Mouse (Mus musculus): ENCODE data around the gene Mgat3. TPM values are rescaled to one million over a fixed set of nuclear protein-coding genes. Genes with fewer than 3 reads are reported as not detected.

Mgat3 gene
- polyA plus RNA-seq, 2 experiments: 0.33 to 0.95 TPM

DNA sequence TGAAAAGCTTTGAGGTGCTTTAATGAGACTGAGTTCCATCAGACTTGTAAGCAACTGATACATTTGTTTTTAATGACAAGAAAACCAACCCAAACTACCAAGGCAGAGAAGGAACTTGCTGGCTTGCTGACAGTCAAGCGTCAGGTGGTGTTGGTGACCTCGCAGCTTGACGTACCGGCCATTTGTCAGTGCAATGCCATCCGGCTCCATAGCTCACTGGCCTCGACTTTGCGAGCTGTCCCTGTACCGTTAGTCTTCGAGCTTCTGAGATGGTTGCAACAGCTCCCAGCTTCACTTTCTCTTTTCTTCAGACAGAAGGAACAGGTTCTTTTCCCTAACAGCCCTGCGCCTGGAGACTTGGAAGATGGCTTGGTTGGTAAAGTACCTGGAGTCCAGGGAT, 44.0 kb downstream of the Mgat3 start:
- no peak overlapping the region for H3K9ac ChIP-seq (replicated peaks)
- H3K36me3 ChIP-seq (replicated peaks; ENCODE audit: control insufficient read depth, insufficient read depth, low read depth): no peaks in the 10 kb centered on the region
- TF ChIP-seq CTCF (IDR thresholded peaks at IDR 0.05; ENCODE audit: low read depth) (no peak), EP300 (IDR thresholded peaks at IDR 0.05; ENCODE audit: low read depth) (no peak)
- H3K27ac ChIP-seq: no peak overlapping the region
- no peaks in the 10 kb centered on the region for H3K27me3 ChIP-seq (ENCODE audit: control insufficient read depth, insufficient read depth, low read length)
- peaks cover 0 to 12% of the 10 kb centered on the region in 2 experiments; a peak in 2 of 4 replicates for H3K4me1 ChIP-seq (replicated peaks; ENCODE audit: control insufficient read depth in 2 of 2, insufficient read depth in 2 of 2, low read length in 1 of 2)
- ATAC-seq (ENCODE audit: insufficient read depth) (no peak), DNase-seq (ENCODE audit: low read depth in 3 of 3, low spot score in 3 of 3) (no peak)
- no peaks in the 10 kb centered on the region for H3K9me3 ChIP-seq (ENCODE audit: control insufficient read depth, low read length)
- no peak overlapping the region for H3K4me3 ChIP-seq (ENCODE audit: insufficient read depth in 1 of 2, low read depth in 2 of 2, low read length in 2 of 2)
- WGBS (ENCODE audit: insufficient replicate concordance): 69% methylated on average over 10 of the region's 10 CpGs
- no peak overlapping the region for H3K4me2 ChIP-seq (ENCODE audit: low read depth)

DNA sequence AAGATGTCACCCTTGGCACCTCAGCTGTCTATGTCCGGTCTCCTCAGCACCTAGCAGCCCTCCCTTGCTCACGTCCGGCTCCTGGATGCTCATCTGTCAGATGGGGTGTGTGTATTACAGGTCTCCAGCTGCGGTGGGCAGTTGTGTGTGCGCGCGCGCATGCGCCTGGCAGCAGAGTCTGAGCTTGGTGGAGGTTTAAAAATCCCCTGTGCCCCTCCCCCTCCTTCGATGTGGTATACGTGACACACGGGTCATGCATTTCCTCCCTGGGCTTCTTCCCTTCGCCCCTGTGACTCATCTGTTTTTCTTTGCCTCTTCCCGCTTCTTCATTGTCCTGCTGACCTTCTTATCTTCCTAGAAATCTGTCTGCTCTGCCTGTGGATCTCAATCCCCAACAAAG, 45.7 kb downstream of the Mgat3 start:
- 7% methylated on average over 14 of the region's 14 CpGs for WGBS (ENCODE audit: insufficient replicate concordance)
- Histone ChIP-seq H3K9me3 (ENCODE audit: control insufficient read depth, low read length) (no peaks in the 10 kb centered on the region), H3K27me3 (ENCODE audit: control insufficient read depth, insufficient read depth, low read length) (no peaks in the 10 kb centered on the region), H3K9ac (replicated peaks) (no peak overlapping the region), H3K27ac (no peak overlapping the region), H3K4me1 (replicated peaks; ENCODE audit: control insufficient read depth in 2 of 2, insufficient read depth in 2 of 2, low read length in 1 of 2) (peaks cover 0 to 10% of the 10 kb centered on the region in 2 experiments; a peak in 2 of 4 replicates), H3K36me3 (replicated peaks; ENCODE audit: control insufficient read depth, insufficient read depth, low read depth) (no peaks in the 10 kb centered on the region), H3K4me2 (ENCODE audit: low read depth) (peak overlapping the region; percentile 28), H3K4me3 (ENCODE audit: insufficient read depth in 1 of 2, low read depth in 2 of 2, low read length in 2 of 2) (no peak overlapping the region)
- ATAC-seq (ENCODE audit: insufficient read depth) (no peak), DNase-seq (ENCODE audit: low read depth in 3 of 3, low spot score in 3 of 3) (no peak)
- TF ChIP-seq EP300 (IDR thresholded peaks at IDR 0.05; ENCODE audit: low read depth) (no peak), CTCF (IDR thresholded peaks at IDR 0.05; ENCODE audit: low read depth) (no peak)

DNA sequence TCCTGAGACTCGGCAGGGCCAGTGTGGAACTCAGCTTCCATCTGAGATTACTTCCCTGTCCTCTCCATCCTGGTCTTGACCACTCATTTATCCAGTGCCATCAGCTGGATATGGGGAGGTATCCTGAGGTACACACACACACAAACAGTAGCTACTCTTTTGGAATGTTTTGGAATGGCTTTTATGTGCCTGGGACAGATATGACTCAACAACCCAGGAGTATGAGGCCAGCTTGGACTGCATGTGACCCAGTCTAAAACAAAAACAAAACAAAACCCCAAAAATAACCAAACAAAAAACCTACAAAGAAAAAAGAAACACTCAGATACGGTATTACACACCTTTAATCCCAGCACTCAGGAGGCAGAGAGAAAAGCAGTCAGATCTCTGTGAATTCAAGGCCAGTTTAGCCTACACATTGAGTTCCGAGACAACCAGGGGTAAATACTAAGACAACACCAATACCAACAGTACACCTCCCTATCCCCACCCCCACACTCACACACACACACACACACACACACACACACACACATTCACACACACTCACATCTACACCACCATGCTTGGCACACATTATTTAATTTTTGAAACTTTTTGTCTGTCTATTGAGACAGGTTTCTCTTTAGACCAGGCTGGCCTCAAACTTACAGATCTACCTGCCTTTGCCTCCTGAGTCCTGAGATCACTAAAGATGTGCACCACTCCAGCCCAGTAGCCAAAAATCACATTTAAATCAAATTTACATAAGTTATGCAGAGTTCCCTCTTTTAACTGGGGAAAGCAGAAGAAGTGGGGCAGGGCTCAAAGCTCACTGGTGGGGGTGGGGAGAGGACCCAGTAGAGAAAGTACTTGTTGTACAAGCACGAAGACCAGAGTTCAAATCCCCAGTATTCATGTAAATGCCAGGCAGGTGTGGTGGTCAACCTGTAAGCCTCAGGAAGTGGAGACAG, 46.5 kb downstream of the Mgat3 start:
- Histone ChIP-seq H3K9ac (replicated peaks) (no peak overlapping the region), H3K27ac (no peak overlapping the region)
- TF ChIP-seq EP300 (IDR thresholded peaks at IDR 0.05; ENCODE audit: low read depth): no peak
- no peak for TF ChIP-seq CTCF (IDR thresholded peaks at IDR 0.05; ENCODE audit: low read depth)

DNA sequence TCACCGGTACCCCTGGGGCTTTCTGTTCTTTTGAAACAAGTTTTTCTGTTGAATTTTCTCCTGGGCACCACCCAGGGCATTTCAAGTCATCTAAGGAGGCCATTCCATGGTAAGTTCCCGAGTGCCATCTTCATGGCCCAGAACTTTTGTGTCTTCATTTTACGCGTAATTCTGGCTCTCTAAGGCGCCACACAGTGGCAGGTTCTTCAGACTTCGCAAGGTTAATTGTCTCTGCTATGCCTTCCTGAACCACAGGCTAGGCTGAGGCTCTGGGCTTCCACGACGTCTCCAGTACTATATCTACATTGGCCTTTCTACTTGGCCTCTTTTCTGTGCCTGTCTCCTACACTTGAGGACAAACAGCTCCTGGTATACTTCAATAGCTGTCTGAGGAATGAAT, 47.5 kb downstream of the Mgat3 start:
- H3K36me3 ChIP-seq (replicated peaks; ENCODE audit: control insufficient read depth, insufficient read depth, low read depth): no peaks in the 10 kb centered on the region
- H3K9ac ChIP-seq (replicated peaks): no peak overlapping the region
- peak; percentile 10; the same call in 1 of the 2 replicates for TF ChIP-seq CTCF (IDR thresholded peaks at IDR 0.05; ENCODE audit: low read depth)
- TF ChIP-seq EP300 (IDR thresholded peaks at IDR 0.05; ENCODE audit: low read depth): no peak
- no peaks in the 10 kb centered on the region for H3K9me3 ChIP-seq (ENCODE audit: control insufficient read depth, low read length)
- DNase-seq (ENCODE audit: low read depth in 3 of 3, low spot score in 3 of 3) (no peak), ATAC-seq (ENCODE audit: insufficient read depth) (no peak)
- 50% methylated on average over 8 of the region's 8 CpGs for WGBS (ENCODE audit: insufficient replicate concordance)
- no peak overlapping the region for H3K27ac ChIP-seq
- no peak overlapping the region for H3K4me2 ChIP-seq (ENCODE audit: low read depth)
- peaks cover 0 to 10% of the 10 kb centered on the region in 2 experiments; a peak in 1 of 4 replicates for H3K4me1 ChIP-seq (replicated peaks; ENCODE audit: control insufficient read depth in 2 of 2, insufficient read depth in 2 of 2, low read length in 1 of 2)
- H3K27me3 ChIP-seq (ENCODE audit: control insufficient read depth, insufficient read depth, low read length): no peaks in the 10 kb centered on the region
- no peak overlapping the region for H3K4me3 ChIP-seq (ENCODE audit: insufficient read depth in 1 of 2, low read depth in 2 of 2, low read length in 2 of 2)

More for the DNA sequence above, 46.5 kb downstream of the Mgat3 start:
- Histone ChIP-seq H3K36me3 (replicated peaks; ENCODE audit: control insufficient read depth, insufficient read depth, low read depth) (no peaks in the 10 kb centered on the region), H3K4me2 (ENCODE audit: low read depth) (peak overlapping the region; percentile 28; the same call in 1 of the 2 replicates), H3K4me3 (ENCODE audit: insufficient read depth in 1 of 2, low read depth in 2 of 2, low read length in 2 of 2) (no peak overlapping the region), H3K9me3 (ENCODE audit: control insufficient read depth, low read length) (no peaks in the 10 kb centered on the region), H3K4me1 (replicated peaks; ENCODE audit: control insufficient read depth in 2 of 2, insufficient read depth in 2 of 2, low read length in 1 of 2) (peaks cover 0 to 10% of the 10 kb centered on the region in 2 experiments; a peak in 2 of 4 replicates), H3K27me3 (ENCODE audit: control insufficient read depth, insufficient read depth, low read length) (no peaks in the 10 kb centered on the region)
- ATAC-seq (ENCODE audit: insufficient read depth) (no peak), DNase-seq (ENCODE audit: low read depth in 3 of 3, low spot score in 3 of 3) (no peak)
- WGBS (ENCODE audit: insufficient replicate concordance): 45% methylated on average over 4 of the region's 4 CpGs

DNA sequence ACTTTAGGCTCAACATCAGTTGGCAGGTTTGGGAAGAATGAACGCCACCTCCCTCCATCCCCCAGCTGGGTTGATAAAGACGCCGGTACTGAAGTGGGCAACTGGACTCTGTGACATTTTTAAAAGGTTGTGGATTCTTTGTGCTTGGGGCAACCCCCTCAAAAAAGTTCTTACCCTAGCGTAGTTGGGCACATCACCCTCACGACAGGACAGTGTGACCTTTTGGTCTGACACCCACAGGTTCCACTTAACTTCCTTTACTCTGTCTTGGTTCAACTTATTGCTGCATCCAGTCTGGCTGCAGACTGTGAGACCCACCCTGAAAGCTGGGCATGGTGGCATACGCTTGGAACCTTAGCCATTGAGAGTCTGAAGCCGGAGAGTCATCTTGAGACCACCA, 50.2 kb downstream of the Mgat3 start:
- TF ChIP-seq CTCF (IDR thresholded peaks at IDR 0.05; ENCODE audit: low read depth) (no peak), EP300 (IDR thresholded peaks at IDR 0.05; ENCODE audit: low read depth) (no peak)
- peaks cover 0 to 7% of the 10 kb centered on the region in 2 experiments; a peak in 1 of 4 replicates for H3K4me1 ChIP-seq (replicated peaks; ENCODE audit: control insufficient read depth in 2 of 2, insufficient read depth in 2 of 2, low read length in 1 of 2)
- 67% methylated on average over 7 of the region's 7 CpGs for WGBS (ENCODE audit: insufficient replicate concordance)

More for the DNA sequence above, 50.2 kb downstream of the Mgat3 start:
- no peak overlapping the region for H3K4me3 ChIP-seq (ENCODE audit: insufficient read depth in 1 of 2, low read depth in 2 of 2, low read length in 2 of 2)
- no peak overlapping the region for H3K27ac ChIP-seq
- H3K27me3 ChIP-seq (ENCODE audit: control insufficient read depth, insufficient read depth, low read length): no peaks in the 10 kb centered on the region
- ATAC-seq (ENCODE audit: insufficient read depth) (no peak), DNase-seq (ENCODE audit: low read depth in 3 of 3, low spot score in 3 of 3) (no peak)
- H3K9ac ChIP-seq (replicated peaks): no peak overlapping the region
- H3K36me3 ChIP-seq (replicated peaks; ENCODE audit: control insufficient read depth, insufficient read depth, low read depth): no peaks in the 10 kb centered on the region
- H3K9me3 ChIP-seq (ENCODE audit: control insufficient read depth, low read length): no peaks in the 10 kb centered on the region
- H3K4me2 ChIP-seq (ENCODE audit: low read depth): no peak overlapping the region
